Mouse (Mus musculus) layer of hippocampus, adult 2 months (tissue): ENCODE measurements at regions not wholly inside any gene's neighbourhood (a gene's known extent, or its start where the extent isn't known, plus 50 kb on each side); places are given as distances from the start of the nearest gene placed in this dataset.
A peak's percentile ranks its signal among the peaks of the same experiment; 100 is the strongest.

Experiments
- DNase-seq, 2 experiments: peaks; one replicate each; pipeline ENCODE4 v3.0.0; 2022; ENCODE audit warnings: low spot score in 2 of 2
- H3K27ac ChIP-seq: fragments of 200-600 bp; 2 replicates; pipeline ENCODE4 v1.8.1; 2022
- H3K4me3 ChIP-seq: fragments of 200-600 bp; 2 replicates; pipeline ENCODE4 v1.8.1; 2022; ENCODE audit warnings: mild to moderate bottlenecking
- CTCF ChIP-seq: fragments of 200-600 bp; conservative IDR thresholded peaks from 2 replicates; pipeline ENCODE4 v1.8.1; 2022; ENCODE audit warnings: antibody characterized with exemption, mild to moderate bottlenecking, moderate library complexity

- DNase-seq, result peak; percentile 29 to 62
- no peak overlapping the region for H3K4me3 ChIP-seq
- H3K27ac ChIP-seq, result peak overlapping the region; percentile 36
- no peak for TF ChIP-seq CTCF
These were observed 373.2 kb upstream of the Arpp21 start for GRCm38 (mm10) chr9:112608932-112609331.

GRCm38 (mm10) chr9:112607221-112607620, 371.5 kb upstream of the Arpp21 start:
- TF ChIP-seq CTCF, result no peak
- Histone ChIP-seq H3K4me3 (no peak overlapping the region), H3K27ac (no peak overlapping the region)
- no peak for DNase-seq

DNA sequence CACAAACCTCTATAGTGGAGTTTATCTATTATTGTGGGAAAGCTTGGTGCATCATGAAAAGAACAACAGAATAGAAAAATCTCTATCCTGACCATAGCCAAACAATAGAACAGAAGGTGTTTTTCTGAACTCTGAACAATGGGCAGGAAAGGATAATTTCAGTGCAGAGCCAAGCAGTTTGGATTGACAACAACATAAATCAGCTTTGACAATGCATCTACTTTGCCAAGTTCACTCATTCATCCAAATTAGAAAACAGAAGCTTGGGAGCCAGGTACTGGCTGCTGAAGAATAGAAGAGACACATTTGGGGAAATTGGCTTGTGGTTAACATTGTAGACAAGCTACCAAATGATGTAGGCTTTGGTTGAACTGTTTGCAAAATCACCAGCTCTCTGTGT, 360.0 kb upstream of the Arpp21 start:
- H3K4me3 ChIP-seq, result no peak overlapping the region
- peak in 1 of 2 experiments; percentile 47 for DNase-seq
- TF ChIP-seq CTCF, result no peak
- no peak overlapping the region for H3K27ac ChIP-seq

GRCm38 (mm10) chr9:112590241-112590640, 354.5 kb upstream of the Arpp21 start:
- no peak for TF ChIP-seq CTCF
- H3K27ac ChIP-seq, result no peak overlapping the region

GRCm38 (mm10) chr9:112573316-112573715, 337.6 kb upstream of the Arpp21 start:
- Histone ChIP-seq H3K4me3 (no peak overlapping the region), H3K27ac (no peak overlapping the region)
- no peak for TF ChIP-seq CTCF
- DNase-seq, result no peak

More at GRCm38 (mm10) chr9:112590241-112590640, 354.5 kb upstream of the Arpp21 start:
- no peak for DNase-seq
- no peak overlapping the region for H3K4me3 ChIP-seq

- DNase-seq, result no peak
- H3K4me3 ChIP-seq, result no peak overlapping the region
- no peak for TF ChIP-seq CTCF
- no peak overlapping the region for H3K27ac ChIP-seq
These were observed 325.6 kb upstream of the Arpp21 start for GRCm38 (mm10) chr9:112561348-112561747.

DNA sequence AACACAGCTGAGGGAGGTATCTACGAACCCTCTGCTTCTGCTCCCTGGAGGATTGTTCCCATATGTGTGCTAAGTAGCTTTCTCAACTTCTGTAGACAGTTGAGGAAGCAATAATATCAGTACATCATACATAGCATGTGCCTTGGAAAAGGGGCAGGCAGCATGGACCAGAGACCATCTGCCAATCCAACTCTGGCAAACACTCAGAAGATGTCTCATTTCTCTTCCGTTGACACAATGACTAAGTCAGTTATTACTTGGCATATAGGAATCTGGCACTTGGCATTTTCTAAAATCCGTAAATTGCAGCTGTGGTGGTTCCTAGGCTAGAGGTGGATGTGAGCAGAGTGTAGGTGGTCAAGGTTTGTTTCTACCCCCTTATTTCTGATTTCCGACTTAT, 324.5 kb upstream of the Arpp21 start:
- Histone ChIP-seq H3K27ac (no peak overlapping the region), H3K4me3 (no peak overlapping the region)
- TF ChIP-seq CTCF, result no peak
- DNase-seq, result no peak

GRCm38 (mm10) chr9:112537924-112538323, 302.2 kb upstream of the Arpp21 start:
- no peak for DNase-seq
- H3K27ac ChIP-seq, result no peak overlapping the region
- TF ChIP-seq CTCF, result no peak
- no peak overlapping the region for H3K4me3 ChIP-seq

- Histone ChIP-seq H3K4me3 (no peak overlapping the region), H3K27ac (0 out of 2 replicates have a peak overlapping the region, but pooled peaks have one; percentile 3)
- no peak for TF ChIP-seq CTCF
- peak; percentile 16 to 56 for DNase-seq
These were observed 289.6 kb upstream of the Arpp21 start for GRCm38 (mm10) chr9:112525377-112525776.

GRCm38 (mm10) chr9:112523251-112523650, 287.5 kb upstream of the Arpp21 start:
- no peak overlapping the region for H3K27ac ChIP-seq
- no peak for DNase-seq
- no peak overlapping the region for H3K4me3 ChIP-seq
- TF ChIP-seq CTCF, result no peak

DNA sequence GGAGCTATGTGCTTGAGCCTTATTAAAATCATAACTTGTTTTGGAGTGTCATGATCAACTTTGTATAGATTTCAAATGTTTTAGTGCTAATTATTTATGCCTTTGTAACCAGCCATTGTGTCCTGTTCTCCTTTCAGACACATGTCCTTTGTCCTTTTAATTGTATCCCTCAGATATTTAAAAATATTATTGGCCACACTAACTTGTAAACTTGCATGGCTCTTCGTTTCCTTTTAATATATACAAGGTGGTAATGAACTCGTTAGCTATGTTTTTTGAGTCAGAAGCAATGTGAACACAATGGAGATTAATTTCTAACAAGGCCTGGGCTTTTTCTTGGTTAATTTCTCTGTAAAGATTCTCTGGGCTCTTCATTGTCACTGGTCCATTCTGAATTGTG, 275.0 kb upstream of the Arpp21 start:
- DNase-seq, result no peak
- no peak overlapping the region for H3K4me3 ChIP-seq
- TF ChIP-seq CTCF, result no peak
- H3K27ac ChIP-seq, result no peak overlapping the region

DNA sequence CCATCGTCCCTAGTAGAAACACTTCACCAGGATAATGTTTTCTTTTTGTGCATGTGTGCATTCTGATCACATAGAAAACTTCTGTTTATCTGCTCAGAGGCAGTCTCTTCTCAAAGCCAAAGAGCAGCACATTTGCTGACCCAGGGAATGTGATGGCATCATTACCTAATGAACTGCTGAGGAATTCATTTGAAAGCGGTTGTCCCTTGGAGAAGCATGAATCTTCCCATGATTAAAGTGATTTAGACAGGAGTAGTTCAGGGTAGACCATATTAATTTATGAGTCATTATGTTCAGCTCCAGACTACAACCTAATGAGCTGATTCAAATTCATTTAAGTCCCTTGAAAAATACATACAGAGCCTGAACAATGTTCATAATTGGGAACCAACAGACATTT, 271.1 kb upstream of the Arpp21 start:
- TF ChIP-seq CTCF, result no peak
- no peak overlapping the region for H3K27ac ChIP-seq
- DNase-seq, result no peak
- no peak overlapping the region for H3K4me3 ChIP-seq

DNA sequence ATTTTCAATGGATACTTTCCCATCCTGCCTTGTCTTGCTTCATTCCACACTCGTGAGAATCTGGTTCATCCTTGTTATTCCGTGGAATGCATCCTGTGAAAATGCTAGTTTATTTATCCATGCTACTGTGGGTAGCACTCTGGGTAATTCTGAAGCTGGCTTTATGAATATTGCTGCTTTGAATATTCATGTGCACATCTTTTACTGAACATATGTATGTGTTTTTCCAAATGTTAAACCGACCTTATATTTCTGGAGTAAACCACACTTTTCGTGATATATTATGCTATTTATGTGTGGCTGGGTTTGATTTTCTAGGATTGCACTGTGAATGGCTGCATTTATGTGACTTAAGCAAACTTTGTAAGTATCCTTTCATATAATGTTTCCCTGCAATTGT, 262.9 kb upstream of the Arpp21 start:
- TF ChIP-seq CTCF, result no peak
- no peak overlapping the region for H3K4me3 ChIP-seq
- H3K27ac ChIP-seq, result no peak overlapping the region
- no peak for DNase-seq

- H3K27ac ChIP-seq, result no peak overlapping the region
- DNase-seq, result no peak
These were observed 260.3 kb upstream of the Arpp21 start for GRCm38 (mm10) chr9:112495930-112496527.

More at GRCm38 (mm10) chr9:112495930-112496527, 260.3 kb upstream of the Arpp21 start:
- no peak for TF ChIP-seq CTCF
- H3K4me3 ChIP-seq, result no peak overlapping the region
